Mouse (Mus musculus) forelimb bud, embryonic 11.5 days (tissue): Measurements from ENCODE around the gene Hoxd9.
A peak's percentile ranks its signal among the peaks of the same experiment; 100 is the strongest.

Source experiments
- DNase-seq: peaks from one replicate; pipeline ENCODE4 v3.0.0-alpha.2; 2012; ENCODE audit warnings: low read depth, low spot score

The Hoxd9 gene

DNA sequence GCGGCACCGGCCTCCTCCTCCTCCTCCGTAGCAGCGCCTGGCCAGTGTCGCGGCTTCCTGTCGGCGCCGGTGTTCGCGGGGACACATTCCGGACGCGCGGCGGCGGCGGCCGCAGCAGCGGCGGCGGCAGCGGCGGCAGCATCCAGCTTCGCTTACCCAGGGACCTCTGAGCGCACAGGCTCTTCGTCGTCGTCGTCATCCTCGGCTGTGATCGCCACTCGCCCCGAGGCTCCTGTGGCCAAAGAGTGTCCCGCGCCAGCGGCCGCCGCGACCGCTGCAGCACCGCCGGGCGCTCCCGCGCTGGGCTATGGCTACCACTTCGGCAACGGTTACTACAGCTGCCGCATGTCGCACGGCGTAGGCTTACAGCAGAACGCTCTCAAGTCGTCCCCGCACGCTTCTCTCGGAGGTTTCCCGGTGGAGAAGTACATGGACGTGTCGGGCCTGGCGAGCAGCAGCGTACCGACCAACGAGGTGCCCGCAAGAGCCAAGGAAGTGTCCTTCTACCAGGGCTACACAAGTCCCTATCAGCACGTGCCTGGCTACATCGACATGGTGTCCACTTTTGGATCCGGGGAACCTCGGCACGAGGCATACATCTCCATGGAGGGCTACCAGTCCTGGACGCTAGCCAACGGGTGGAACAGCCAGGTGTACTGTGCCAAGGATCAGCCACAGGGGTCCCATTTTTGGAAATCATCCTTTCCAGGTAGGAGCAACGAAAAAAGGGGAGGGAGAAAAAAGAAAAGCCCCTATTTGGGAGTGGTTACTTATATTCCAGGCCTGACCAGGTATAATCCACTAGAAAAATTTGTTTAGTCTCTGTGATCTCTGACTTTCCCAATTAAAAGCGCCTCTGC lies 28.9 kb upstream of the Hoxd9 start:
- DNase-seq = no peak

DNA sequence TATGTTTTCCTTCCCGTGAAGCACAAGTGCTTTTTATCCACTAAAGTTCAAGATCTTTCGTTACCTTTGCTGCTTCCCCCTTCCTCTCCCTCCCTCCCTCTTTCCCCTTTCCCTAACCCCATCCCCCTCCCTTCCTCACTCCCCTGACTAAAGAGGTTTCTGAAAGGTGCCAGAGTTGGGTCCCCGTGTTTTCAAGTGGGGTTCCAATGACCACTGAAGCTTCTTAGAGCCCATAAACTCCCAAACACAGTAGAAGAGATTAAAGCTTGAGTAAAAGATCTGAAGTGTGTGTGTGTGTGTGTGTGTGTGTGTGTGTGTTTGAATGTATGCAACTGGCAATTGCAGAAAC lies 28.3 kb upstream of the Hoxd9 start:
- no peak for DNase-seq

DNA sequence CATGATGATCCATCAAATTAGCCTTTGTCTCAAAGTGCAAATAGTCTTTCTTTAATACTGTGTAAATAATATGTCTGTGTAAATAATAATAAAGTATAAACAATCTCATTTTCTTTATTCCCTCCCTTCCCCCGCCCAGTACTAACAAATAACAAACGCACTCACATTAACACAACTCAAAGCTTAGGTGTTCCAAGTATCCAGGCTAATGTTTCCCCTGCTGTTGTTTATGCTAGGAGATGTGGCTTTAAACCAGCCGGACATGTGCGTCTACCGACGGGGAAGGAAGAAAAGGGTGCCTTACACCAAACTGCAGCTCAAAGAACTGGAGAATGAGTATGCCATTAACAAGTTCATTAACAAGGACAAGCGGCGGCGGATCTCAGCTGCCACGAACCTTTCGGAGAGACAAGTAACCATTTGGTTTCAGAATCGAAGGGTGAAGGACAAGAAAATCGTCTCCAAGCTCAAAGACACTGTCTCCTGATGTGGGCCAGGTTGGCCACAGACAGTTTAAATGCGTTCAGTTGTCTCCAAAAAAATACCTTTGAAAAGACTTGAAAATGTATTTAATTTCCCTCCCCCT lies 27.8 kb upstream of the Hoxd9 start:
- no peak for DNase-seq

DNA sequence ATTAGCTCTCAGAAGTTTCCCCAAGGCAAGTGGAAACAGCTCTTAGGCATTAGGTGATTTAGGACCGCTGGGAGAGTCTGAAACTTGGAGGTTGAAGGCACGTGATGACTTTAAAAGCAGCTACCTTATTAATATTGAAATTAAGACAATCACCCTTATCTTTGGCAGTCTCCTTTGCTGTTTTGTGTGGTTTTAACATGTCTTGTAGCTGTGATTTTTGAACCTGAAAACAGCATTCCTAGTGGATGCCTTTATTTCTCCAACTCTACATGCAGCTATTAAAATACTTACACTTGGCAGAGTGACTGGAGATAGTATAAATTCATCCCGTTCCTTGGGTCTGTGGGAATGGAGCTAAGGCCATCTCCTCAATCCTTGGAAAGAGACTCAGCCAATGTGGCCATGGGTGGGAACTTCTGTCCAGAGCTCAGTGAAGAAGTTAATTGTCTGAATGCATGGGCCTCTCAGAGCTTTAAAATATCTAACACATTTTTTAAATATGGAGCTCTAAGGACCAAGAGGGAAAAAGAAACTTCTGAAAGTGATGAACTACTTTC lies 26.8 kb upstream of the Hoxd9 start:
- DNase-seq = no peak

DNA sequence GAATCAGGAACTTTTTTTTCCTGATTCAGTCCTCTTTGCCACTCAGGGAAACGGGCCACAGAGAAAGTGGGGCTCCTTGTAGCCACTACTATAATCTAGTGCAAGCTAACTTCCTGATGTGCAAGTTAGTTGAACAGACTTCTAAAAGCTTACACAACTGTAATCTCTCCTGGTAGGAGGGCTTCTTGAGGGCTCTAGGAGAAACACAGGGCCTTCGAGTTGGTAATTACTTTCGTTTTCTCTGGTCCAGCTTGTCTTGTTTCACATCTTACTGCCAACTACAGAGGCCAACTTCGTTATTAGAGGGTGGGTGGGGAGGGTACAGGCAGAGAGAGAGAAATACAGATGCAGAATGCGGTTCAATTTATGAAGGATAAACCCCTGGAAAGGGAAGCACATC lies 25.7 kb upstream of the Hoxd9 start:
- no peak for DNase-seq

DNA sequence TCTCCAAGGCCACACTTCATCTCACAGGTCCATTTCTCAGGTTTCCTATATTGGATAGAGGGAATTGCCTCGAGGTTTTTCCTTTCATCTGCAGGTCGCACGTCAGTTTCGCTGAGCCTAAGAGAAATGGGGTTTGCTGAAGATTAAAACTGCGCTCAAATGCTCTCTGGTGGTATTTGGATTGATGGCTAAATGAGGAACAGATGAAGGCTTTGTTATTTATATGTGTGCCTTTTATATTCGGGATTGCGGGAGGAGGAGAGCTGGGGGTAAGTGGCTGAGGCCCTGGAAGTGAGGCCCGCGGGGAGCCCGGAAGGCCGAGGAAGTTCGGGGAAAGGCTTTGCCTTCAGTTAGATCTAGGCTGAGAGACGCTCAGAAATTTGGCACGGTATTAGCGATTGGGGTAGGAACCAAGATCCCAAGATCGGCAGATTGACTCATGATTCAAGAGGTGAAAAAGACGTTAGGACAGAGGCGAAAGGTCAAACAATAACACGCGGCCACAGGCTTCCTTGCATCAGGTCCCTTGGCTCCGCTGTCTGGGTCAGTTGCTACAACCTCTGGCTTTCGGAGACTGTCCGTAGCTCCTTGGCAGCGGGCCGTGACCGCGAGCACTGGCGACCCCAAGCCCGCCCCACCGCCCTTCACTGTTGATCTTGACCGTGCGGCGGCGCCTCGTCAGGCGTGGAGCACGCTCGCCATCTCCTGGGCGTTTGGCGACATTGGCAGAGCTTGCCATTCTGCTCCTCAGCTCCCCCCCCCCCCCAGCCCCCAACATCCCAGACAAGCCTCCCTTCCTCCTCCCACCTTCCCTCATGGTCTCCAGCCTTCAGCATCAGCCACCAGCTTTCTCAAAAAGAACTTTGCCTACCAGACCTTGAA lies 24.8 kb upstream of the Hoxd9 start:
- peak; percentile 89 for DNase-seq

DNA sequence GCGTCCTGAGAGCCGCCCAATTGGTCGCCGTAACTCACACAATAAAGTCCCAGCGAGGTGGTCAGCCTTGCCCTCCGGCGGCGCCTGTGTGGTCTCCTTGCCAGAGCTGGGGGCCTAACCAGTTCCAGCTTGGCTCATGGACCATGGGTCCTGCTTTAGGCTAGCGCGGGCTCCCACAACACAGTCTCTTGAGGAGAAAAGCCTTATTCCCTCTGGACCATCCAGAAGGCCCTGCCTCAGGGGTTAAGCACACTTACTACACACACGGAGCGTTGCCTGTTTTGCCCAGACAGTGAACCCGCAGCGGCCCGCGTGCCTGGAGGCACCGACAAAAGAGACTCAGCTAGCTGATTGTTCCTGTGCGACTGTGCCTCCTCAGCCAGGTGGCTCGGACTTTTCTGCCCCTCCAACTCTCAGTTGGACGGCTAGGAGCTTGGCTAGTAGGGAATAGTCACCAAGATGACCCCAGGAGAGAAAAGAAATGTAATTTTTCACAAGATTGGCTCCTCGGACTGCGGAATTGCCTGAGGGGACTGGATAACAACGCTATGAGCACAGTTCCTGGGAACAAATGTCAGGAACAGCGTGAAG lies 23.6 kb upstream of the Hoxd9 start:
- peak; percentile 82 for DNase-seq

DNA sequence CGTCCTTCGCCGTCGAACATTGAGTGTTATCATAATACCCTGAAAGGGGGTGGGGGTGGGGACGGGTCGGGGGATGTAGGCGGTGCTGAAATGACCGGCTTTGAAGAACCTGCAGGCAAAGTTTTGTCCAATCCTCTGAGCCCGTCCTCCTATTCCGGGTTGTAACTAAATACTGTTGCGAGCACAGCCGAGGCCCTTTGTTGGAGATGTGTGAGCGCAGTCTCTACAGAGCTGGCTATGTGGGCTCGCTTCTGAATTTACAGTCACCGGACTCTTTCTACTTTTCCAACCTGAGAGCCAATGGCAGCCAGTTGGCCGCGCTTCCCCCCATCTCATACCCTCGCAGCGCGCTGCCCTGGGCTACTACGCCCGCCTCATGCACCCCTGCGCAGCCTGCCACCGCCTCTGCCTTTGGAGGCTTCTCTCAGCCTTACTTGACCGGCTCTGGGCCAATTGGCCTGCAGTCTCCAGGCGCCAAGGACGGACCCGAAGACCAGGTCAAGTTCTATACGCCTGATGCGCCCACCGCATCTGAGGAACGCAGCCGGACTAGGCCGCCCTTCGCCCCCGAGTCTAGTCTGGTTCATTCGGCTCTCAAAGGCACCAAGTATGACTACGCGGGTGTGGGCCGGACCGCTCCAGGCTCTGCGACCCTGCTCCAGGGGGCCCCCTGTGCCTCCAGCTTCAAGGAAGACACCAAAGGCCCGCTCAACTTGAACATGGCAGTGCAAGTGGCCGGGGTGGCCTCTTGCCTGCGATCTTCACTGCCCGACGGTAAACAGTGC lies 22.5 kb upstream of the Hoxd9 start, which contains the start of gene Hoxd12:
Gene Hoxd12, plus strand, starts transcription at position 133 of the 785 bp plus-strand sequence.
- DNase-seq = peak; percentile 74

DNA sequence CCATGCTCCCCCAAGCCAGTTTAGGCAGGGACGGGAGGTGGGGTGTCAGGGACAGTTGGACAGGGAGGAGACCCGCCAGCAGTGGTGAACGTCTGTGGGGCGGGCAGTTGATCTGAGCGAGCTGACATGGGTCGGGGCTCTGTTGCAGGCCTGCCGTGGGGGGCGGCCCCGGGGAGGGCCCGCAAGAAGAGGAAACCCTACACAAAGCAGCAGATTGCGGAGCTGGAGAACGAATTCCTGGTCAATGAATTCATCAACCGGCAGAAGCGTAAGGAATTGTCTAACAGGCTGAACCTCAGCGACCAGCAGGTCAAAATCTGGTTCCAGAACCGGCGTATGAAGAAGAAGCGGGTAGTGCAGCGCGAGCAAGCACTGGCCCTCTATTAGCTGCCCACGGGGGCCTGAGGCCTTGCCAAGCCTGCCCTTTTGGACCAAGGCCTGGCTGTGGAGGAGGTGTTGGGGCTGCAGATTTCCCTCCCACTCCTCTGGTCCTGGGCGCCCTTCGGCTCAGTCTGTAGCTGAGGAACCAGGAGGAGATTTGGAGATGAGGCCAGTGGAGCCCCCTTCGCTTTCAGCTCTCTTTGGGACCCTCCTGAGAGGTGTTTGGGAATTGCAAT lies 21.8 kb upstream of the Hoxd9 start:
- DNase-seq = no peak

DNA sequence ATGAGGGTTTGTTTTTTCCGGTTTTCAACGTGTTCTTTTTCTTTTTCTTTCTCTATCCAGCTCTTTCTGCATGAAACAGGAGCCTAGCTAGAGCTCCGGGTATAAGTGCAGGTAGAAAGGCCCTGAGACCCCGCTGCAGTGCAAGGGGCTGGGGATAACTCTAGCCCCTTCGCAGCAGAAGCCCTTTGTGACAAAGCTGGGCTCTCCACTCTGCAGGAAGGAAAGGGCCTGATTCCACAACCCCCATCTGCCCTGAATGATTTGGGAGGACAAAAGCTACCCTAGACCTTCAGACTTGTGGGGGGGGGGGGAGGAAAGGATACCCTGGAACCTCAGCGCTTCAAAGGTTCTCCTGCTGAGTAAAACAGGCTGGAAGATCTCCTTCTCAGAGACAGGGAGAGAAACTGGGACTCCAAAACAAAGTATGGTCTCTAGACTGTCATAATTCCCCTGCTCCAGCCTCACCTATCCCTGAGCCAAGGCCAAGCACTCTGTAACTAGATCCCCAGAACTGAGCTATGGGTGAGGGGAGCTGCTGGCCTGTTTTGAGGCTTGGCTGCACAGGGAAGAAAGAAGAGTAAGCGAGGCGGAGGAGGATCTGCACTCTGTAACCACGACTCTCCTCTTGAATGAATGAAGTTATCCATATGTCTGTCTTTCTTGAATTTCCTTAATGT lies 21.0 kb upstream of the Hoxd9 start:
- DNase-seq = no peak

DNA sequence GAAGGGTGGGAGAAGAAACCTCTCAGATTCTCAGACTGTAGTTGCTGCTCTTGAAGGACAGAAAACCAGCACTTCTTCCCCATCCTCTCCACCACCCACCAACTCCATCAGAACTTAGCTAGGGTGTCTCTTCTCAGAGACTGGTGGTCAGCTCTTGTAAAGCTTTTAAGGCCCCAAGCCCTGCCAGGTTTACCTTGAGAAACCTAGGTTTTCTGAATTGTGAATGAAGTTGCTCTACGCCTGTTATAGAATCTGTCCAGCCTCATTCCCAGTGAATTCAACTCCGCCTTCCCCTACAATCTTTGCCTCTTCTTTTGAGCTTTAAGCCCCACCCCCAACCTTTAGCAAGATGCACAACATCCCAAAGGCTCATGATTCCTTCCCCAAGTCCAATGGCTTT lies 20.4 kb upstream of the Hoxd9 start:
- no peak for DNase-seq

DNA sequence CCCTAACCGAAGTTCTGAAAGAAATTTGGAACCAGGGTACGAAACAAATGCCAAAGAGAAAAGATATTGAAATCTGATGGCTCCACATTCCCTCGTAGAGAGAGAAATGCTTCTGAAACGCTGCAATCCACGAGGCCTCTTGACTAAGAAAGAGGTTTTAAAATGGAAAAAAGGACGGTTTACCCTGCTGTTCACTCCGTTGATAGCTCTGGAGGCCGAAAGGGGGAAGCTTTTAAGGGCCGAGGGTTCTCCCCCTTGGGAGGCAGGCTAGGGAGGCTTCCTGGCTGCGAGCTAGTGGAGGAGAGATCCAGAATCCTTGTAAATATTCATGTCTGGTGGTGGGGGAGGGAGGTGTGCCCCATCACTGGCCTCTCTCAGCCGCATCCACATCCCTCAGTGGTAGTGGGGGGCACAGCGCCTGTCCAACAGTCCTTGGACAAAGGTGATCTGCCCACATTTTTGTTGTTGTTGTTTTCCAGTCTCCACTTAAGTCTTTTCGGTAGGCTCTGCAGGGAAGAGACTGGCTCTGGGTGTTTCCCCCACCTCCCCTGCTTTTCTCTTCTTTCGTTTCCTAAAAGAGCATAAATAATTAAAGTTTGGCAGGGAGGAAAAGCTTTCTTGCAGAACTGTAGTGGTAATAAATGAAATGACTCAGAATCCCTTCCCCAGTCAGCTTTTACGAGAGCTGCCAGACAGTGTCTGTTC lies 18.5 kb upstream of the Hoxd9 start, which contains the start of gene Hoxd11:
Gene Hoxd11, plus strand, starts transcription at position 667 of the 705 bp plus-strand sequence.
- no peak for DNase-seq

DNA sequence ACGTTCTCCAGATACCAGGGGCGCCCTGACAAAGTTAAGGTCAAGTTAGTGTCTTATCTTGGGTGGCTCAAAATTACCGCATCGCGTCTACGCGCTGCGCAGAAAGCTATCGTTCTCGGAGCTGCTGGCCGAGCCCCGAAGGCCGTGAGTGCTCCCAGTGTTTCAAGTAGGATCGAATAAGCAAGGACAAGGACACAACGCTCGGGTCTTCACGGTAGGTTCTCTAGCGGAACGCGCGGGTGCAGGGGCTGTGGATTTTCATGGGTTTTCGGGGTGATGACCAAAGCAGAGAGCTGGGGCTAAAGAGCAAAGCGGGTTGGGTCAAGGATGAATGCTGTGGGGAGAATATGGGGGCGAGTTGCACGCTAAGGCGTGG lies 17.9 kb upstream of the Hoxd9 start:
- no peak for DNase-seq

DNA sequence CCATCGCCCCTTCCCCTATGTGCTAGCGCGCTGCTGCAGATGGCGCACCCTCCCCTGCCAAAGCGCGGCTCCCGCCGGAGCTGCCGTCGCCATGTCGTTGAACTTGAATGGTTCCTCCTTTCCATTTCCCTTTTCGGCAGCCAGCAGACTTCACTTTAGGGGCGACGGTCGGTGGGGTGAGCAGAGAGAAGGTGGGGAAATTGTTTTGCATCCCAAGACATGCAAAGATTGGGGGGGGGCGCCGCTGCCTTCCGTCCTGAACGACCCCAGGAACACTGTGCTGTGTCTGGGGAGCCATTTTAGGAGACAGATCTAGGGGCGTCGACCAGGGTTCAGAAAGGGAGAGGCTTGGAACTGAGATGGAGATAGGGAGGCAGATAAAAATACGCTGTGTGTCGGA lies 17.5 kb upstream of the Hoxd9 start:
- no peak for DNase-seq

DNA sequence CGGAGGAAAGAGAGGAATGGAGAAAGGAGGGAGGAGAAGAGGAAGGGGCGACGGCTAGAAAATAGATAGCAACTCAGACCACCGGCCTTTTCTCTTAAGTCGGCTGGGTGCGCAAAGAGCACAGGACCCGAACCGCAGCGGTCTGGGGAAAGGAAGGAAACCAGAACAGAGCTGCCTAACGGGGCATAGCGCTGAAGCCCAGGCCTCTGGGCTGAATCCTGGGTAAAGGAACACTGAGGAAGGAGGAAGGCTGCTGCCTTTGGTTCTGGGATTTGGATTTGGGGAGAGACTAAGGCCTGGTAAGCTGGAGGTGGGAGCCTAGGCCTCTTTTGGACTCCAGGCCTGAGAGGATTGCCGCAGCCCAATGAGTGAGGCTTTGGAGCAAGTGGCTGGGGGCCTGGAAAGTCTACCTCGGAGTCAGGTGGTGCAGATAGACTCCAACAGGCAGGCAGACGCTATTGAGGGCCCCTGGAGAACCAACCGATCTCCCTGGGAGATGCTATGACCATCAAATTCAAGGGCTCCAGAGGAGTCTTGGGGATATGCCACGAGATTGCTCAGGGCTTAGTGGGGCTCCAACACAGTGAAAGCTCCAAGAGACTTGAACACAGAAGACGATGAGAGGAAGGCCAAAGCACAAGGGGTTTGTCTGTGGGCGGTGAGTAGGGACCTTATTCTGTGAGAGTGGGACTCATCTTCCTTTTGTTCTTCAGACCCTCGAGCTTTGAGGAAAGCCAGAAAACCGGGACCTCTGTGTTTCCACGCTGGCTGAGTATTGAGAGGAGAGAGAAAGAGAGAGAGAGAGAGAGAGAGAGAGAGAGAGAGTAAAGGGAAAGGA lies 16.7 kb upstream of the Hoxd9 start:
- DNase-seq = no peak

DNA sequence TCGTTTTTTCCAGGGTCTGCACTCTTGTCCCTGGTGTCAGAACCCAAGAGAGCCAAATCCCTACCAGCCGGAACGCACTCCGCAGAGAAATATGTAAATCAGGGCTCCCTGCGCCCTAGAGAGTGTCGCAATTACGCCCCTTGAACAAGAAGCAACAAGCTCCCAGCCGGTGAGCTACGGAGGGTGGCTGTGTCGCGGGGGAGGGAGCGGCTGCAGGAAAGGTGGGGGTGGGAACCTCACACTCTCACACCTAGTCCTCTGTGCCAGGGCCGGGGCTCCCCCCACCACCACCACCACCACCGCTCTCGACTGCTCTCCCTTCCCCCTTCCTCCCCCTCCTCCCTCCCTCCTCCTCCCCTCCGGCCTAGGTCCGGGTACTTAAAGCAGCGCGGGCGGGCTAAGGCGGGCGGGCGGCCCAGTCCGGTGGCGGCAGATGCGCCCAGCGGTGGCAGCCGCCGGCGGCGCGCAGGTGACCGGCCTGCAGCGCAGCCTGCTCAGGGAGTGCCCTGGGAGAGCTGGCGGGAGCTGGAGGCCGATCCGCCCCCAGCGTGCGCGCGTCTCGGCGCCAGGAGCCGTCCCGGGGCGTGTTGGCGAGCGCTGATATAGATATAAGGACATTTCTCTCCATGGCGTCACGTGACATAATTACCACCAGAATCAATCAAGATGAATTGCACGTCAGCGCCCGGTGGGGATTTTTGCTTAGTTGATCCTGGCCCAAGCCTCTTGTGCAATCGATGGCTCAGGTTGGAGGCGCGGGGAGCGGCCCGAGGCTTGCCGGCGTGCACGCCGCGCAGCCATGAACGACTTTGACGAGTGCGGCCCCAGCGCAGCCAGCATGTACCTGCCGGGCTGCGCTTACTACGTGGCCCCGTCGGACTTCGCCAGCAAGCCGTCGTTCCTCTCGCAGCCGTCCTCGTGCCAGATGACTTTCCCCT lies 15.7 kb upstream of the Hoxd9 start:
- DNase-seq = no peak

DNA sequence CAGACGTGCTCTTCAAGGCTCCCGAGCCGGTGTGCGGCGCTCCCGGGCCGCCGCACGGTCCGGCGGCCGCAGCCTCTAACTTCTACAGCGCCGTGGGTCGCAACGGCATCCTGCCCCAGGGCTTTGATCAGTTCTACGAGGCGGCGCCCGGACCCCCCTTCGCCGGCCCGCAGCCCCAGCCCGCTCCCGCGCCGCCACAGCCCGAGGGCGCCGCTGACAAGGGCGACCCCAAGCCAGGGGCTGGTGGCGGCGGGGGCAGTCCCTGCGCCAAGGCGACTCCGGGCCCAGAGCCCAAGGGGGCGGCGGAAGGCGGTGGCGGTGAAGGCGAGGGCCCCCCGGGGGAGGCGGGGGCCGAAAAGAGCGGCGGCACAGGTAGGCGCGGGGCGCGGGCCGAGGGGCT lies 14.7 kb upstream of the Hoxd9 start:
- DNase-seq = no peak
